Mouse (Mus musculus) forebrain, embryonic 15.5 days (tissue): ENCODE data around the gene Id2. TPM values are rescaled to one million over a fixed set of nuclear protein-coding genes. Genes with fewer than 3 reads are reported as not detected.

ENCODE experiments used
- ATAC-seq: fragments of 200-750 bp; cut with Nextera tagmentation; replicated peaks from 2 replicates; pipeline ENCODE4 v1.8.0; 2017; ENCODE audit warnings: mild to moderate bottlenecking, moderate TSS enrichment, moderate library complexity
- H3K27ac ChIP-seq: fragments of 300-500 bp; sonication (generic); replicated peaks from 2 replicates; pipeline ENCODE4 v1.5.1; 2015; ENCODE audit warnings: mild to moderate bottlenecking, inconsistent platforms
- H3K27me3 ChIP-seq: fragments of 300-500 bp; sonication (generic); 2 replicates; pipeline ENCODE4 v1.6.1; 2015; ENCODE audit warnings: inconsistent platforms
- H3K36me3 ChIP-seq: fragments of 300-500 bp; sonication (generic); 2 replicates; pipeline ENCODE4 v1.6.1; 2015; ENCODE audit warnings: mild to moderate bottlenecking, inconsistent platforms
- H3K4me1 ChIP-seq: fragments of 300-500 bp; sonication (generic); 2 replicates; pipeline ENCODE4 v1.6.1; 2015; ENCODE audit warnings: inconsistent platforms
- H3K4me2 ChIP-seq: fragments of 300-500 bp; sonication (generic); replicated peaks from 2 replicates; pipeline ENCODE4 v1.6.1; 2015; ENCODE audit warnings: mild to moderate bottlenecking, inconsistent platforms
- H3K4me3 ChIP-seq: fragments of 300-500 bp; sonication (generic); 2 replicates; pipeline ENCODE4 v1.5.1; 2015; ENCODE audit warnings: mild to moderate bottlenecking, inconsistent platforms
- H3K9ac ChIP-seq: fragments of 300-500 bp; sonication (generic); replicated peaks from 2 replicates; pipeline ENCODE4 v1.6.1; 2015; ENCODE audit warnings: mild to moderate bottlenecking, inconsistent platforms
- H3K9me3 ChIP-seq: fragments of 300-500 bp; sonication (generic); 2 replicates; pipeline ENCODE4 v1.6.1; 2016; ENCODE audit warnings: inconsistent platforms
- WGBS: fragments of 180-500 bp; shearing (Covaris S2); methylation state at CpG from one replicate; pipeline ENCODE4 v1.1.7; 2015; ENCODE audit warnings: mixed read lengths; 5-methylcytosine and 5-hydroxymethylcytosine counted together
- polyA plus RNA-seq: library from polyadenylated mRNA; unstranded; fragments of >200 nt; fragmentation: Nextera tagmentation; extraction: Ambion mirVana; gene quantifications from 2 replicates; pipeline ENCODE4 v1.2.1, GENCODE M21; 2015

Id2 gene
- polyA plus RNA-seq, 1 experiment from 2014 or later: 581 TPM

GRCm38 (mm10) chr12:25103911-25104310 lies 7.0 kb upstream of the Id2 start:
- 77% methylated on average over 6 of the region's 6 CpGs for WGBS
- ATAC-seq: no peak
- Histone ChIP-seq H3K27me3 (no peaks in the 10 kb centered on the region), H3K9ac (no peak overlapping the region), H3K36me3 (no peaks in the 10 kb centered on the region), H3K4me2 (no peak overlapping the region), H3K4me1 (peaks cover 22% of the 10 kb centered on the region), H3K9me3 (no peaks in the 10 kb centered on the region), H3K27ac (no peak overlapping the region), H3K4me3 (no peak overlapping the region)

DNA sequence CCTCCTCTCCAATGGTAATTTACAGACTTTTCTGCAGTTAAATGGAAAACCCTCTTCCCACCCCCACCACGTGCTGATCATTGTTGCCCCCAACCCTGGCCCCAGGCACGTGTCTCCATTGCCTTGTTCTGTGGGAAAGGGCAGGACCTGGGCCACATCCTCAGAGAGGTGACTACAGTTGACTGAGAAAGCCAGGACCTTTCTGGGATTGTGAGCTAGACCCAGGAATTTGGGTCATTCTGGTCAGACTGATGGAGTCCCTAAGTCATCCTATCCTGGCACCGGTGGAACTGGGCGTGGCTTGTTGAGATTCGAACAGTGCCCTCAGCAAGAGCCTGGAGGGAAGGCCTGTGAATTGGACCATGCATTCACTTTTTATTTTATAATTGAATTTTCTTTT lies 4.4 kb upstream of the Id2 start:
- WGBS: 25% methylated on average over 5 of the region's 5 CpGs
- Histone ChIP-seq H3K9ac (no peak overlapping the region), H3K4me2 (no peak overlapping the region; the same call in 1 of the 2 replicates), H3K36me3 (no peaks in the 10 kb centered on the region), H3K4me1 (peaks cover 43% of the 10 kb centered on the region), H3K4me3 (no peak overlapping the region), H3K27me3 (no peaks in the 10 kb centered on the region), H3K9me3 (no peaks in the 10 kb centered on the region), H3K27ac (no peak overlapping the region)
- ATAC-seq: no peak

- Histone ChIP-seq H3K4me2 (peak overlapping the region; percentile 95), H3K9me3 (no peaks in the 10 kb centered on the region), H3K4me3 (peak overlapping the region; percentile 85), H3K36me3 (no peaks in the 10 kb centered on the region), H3K27me3 (no peaks in the 10 kb centered on the region), H3K27ac (peak overlapping the region; percentile 93), H3K4me1 (peaks cover 43% of the 10 kb centered on the region), H3K9ac (peak overlapping the region; percentile 77)
- under 1% methylated on average over 53 of the region's 59 CpGs for WGBS
- no peak for ATAC-seq
These were observed 3.7 kb upstream of the Id2 start for GRCm38 (mm10) chr12:25100411-25101217.

DNA sequence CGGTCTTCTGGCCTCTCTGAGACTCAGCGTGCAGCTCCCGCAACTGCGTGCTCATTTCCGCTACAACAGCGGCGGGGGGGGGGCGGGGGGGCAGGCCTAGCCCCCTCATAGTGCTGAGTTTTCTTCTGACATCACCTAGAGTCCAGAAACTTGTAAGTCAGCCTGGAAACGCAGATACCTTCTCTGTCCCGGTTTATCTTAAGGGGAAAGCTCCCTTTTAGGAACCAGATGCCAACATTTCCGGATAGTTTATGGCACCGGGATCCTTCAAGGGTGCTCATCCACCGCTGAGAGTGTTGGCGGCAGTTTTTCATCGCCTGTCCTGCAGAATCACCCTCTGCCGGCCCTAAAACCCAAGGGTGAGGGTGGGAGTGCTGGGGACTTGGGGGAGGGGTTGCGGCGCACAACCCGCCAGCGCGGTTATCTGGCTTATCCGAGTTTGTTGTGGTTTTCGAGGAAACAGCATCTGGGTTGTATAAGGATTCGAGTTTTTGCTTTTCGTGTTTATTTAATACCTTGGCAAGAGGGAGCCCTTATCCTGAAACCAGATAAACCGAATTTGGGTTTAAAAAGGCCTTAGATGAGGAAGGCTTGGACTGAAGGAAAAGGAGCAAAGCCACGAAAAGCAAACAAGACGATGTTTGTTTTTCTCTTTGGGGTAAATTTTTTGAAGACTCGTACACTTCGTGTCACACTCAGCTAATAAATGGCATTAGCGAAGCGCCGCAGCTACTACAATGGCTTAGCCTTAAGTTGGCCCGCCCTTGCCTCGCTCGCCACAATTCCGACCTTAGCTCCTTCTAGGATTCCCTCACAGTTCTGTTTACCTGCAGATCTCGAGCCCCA lies 2.8 kb upstream of the Id2 start:
- Histone ChIP-seq H3K9ac (peak overlapping the region; percentile 77), H3K4me3 (peak overlapping the region; percentile 85), H3K4me1 (peaks cover 43% of the 10 kb centered on the region), H3K36me3 (no peaks in the 10 kb centered on the region), H3K27me3 (no peaks in the 10 kb centered on the region), H3K4me2 (peak overlapping the region; percentile 95), H3K27ac (peak overlapping the region; percentile 93), H3K9me3 (no peaks in the 10 kb centered on the region)
- 1% methylated on average over 38 of the region's 38 CpGs for WGBS
- no peak for ATAC-seq

DNA sequence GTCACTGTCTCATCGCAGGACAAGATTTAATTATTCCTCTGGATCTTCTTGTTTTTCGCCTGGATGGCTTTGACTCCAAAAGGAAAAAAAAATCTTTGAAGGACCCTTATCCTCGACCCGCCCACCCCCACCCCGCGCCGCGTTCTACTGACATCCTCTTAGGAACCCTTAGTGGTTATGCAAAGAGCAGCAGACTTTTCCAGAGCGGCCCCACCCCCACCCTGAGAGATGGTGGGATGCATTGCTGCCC lies 2.3 kb upstream of the Id2 start:
- 3% methylated on average over 9 of the region's 9 CpGs for WGBS
- Histone ChIP-seq H3K9me3 (no peaks in the 10 kb centered on the region), H3K4me1 (peaks cover 43% of the 10 kb centered on the region), H3K27me3 (no peaks in the 10 kb centered on the region), H3K4me3 (peak overlapping the region; percentile 85), H3K9ac (peak overlapping the region; percentile 77), H3K27ac (peak overlapping the region; percentile 93), H3K4me2 (peak overlapping the region; percentile 95), H3K36me3 (no peaks in the 10 kb centered on the region)
- ATAC-seq: no peak

DNA sequence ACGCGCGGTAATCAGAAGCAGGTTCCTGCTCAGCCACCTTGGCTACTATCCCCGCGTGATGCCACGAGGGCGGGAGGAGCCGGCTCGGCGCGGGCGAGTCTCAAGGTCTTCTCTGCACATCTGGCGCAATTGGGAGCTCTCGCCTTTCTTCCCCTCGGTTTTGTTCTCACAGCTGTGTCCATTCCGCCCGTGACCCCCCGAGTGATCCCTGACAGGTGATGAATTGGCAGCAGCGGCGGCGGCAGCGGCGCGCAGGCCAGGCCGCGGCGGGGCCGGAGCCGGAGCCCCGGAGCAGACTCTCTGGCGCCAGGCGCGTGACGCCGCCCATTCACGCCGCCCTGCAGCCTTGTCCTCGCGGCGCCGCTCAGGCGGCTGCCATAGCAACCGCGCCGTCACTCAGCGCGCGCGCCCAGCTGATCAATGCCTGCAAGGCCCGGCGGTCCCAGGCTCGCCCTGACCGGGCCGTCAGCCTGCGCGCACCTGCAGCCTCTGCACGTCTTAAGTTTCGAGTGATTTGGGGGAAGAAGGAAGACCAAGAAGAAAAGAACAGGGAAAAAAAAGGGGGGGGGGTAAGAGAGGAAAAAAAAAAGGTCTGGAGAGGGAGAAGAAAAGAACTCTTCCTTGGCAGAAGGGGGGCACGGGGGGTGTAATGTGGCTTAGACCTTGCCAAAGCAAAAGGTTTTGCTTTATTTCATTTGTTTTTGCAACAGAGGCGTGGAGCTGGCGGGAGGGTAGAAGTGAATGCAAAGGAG lies 1.8 kb upstream of the Id2 start:
- Histone ChIP-seq H3K36me3 (no peaks in the 10 kb centered on the region), H3K4me3 (peak overlapping the region; percentile 85), H3K27ac (peak overlapping the region; percentile 93), H3K9ac (peak overlapping the region; percentile 77), H3K27me3 (no peaks in the 10 kb centered on the region), H3K4me1 (peaks cover 43% of the 10 kb centered on the region), H3K4me2 (peak overlapping the region; percentile 95), H3K9me3 (no peaks in the 10 kb centered on the region)
- under 1% methylated on average over 61 of the region's 61 CpGs for WGBS
- peak; percentile 73 for ATAC-seq

DNA sequence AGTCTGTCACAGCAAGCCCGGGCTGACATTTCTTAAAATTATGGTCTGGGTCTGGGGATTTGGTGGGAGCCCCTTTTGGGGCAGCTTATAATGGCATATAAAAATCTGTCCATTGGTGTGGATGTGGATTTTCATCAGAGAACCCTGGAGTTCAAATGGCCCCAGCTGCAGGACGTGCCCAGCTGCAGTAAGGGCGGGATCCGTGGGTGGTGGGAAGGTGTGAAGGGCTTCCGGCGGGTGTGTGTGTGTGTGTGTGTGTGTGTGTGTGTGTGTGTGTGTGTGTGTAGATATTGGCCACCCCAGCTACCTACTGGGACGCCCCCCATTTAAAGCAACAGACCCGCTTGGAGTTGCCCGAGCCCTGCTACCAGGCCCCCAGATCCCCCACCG lies 1.2 kb upstream of the Id2 start:
- Histone ChIP-seq H3K4me2 (peak overlapping the region; percentile 95), H3K36me3 (no peaks in the 10 kb centered on the region), H3K9me3 (no peaks in the 10 kb centered on the region), H3K9ac (peak overlapping the region; percentile 77), H3K27me3 (0 out of 2 replicates have a peak, but pooled peaks cover 1% of the 10 kb centered on the region), H3K4me1 (peaks cover 48% of the 10 kb centered on the region), H3K4me3 (peak overlapping the region; percentile 85), H3K27ac (peak overlapping the region; percentile 93)
- 0% methylated on average over 10 of the region's 10 CpGs for WGBS
- no peak for ATAC-seq

GRCm38 (mm10) chr12:25097210-25098160 lies 545 bp upstream of the Id2 start:
- Histone ChIP-seq H3K36me3 (no peaks in the 10 kb centered on the region), H3K4me3 (peak overlapping the region; percentile 85), H3K27ac (peak overlapping the region; percentile 93), H3K27me3 (0 out of 2 replicates have a peak, but pooled peaks cover 3% of the 10 kb centered on the region), H3K9me3 (no peaks in the 10 kb centered on the region), H3K4me2 (peak overlapping the region; percentile 95), H3K9ac (peak overlapping the region; percentile 77), H3K4me1 (peaks cover 55% of the 10 kb centered on the region)
- peak; percentile 27; the same call in 1 of the 2 replicates for ATAC-seq
- 2% methylated on average over 28 of the region's 28 CpGs for WGBS

DNA sequence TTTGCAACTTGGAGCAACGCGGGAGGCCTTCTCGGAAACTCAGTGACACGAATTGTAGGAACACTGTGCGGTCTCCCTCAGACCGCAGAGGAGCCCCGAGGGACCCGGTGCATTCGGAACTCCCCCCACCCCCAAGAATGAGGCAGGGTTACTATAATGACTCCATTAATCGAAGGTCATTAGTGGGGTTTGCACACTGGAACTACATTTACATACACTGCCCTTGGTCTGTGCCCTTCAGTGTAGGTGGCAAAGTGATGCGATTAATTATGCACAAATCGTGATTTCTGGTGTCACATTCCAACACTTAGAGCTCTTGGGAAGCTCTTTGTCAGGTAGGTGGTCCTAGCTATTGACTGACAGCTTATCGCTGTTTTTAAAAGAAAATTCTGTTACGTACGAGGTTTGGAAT lies 294 bp downstream of the Id2 start:
- peak overlapping the region; percentile 93 for H3K27ac ChIP-seq
- no peak for ATAC-seq

GRCm38 (mm10) chr12:25095974-25096639 lies 833 bp downstream of the Id2 start:
- Histone ChIP-seq H3K9me3 (no peaks in the 10 kb centered on the region), H3K27me3 (0 out of 2 replicates have a peak, but pooled peaks cover 3% of the 10 kb centered on the region), H3K4me1 (peaks cover 60% of the 10 kb centered on the region), H3K4me3 (peak overlapping the region; percentile 85), H3K36me3 (no peaks in the 10 kb centered on the region), H3K4me2 (peak overlapping the region; percentile 95), H3K27ac (peak overlapping the region; percentile 93), H3K9ac (peak overlapping the region; percentile 84)
- WGBS: under 1% methylated on average over 41 of the region's 41 CpGs
- peak; percentile 92 for ATAC-seq

More for the DNA sequence above, 294 bp downstream of the Id2 start:
- H3K9me3 ChIP-seq: no peaks in the 10 kb centered on the region
- H3K9ac ChIP-seq: peak overlapping the region; percentile 54
- under 1% methylated on average over 15 of the region's 15 CpGs for WGBS
- H3K4me3 ChIP-seq: peak overlapping the region; percentile 85
- H3K4me1 ChIP-seq: peaks cover 60% of the 10 kb centered on the region
- peak overlapping the region; percentile 95 for H3K4me2 ChIP-seq
- 0 out of 2 replicates have a peak, but pooled peaks cover 3% of the 10 kb centered on the region for H3K27me3 ChIP-seq
- H3K36me3 ChIP-seq: no peaks in the 10 kb centered on the region
